Mouse (Mus musculus) embryonic stem cell, embryonic (primary cell): ENCODE results near the gene Nav2.

ENCODE experiments used
- CTCF ChIA-PET, 4 experiments: fragments of 300-600 bp in 2 of 4; fragments of 350-600 bp in 2 of 4; sonication (Branson Sonifier 250); formaldehyde crosslinking; loops; one replicate each; lab custom pipeline; 2022; ENCODE audit warnings: inconsistent platforms in 2 of 4; lab: Charles Lee
- POLR2A ChIA-PET, 4 experiments: fragments of 300-600 bp in 2 of 4; fragments of 350-600 bp in 2 of 4; sonication (Branson Sonifier 250); formaldehyde crosslinking; loops; one replicate each; lab custom pipeline; 2022; ENCODE audit warnings: antibody characterized with exemption in 4 of 4, inconsistent platforms in 1 of 4; lab: Charles Lee

Nav2 gene

DNA sequence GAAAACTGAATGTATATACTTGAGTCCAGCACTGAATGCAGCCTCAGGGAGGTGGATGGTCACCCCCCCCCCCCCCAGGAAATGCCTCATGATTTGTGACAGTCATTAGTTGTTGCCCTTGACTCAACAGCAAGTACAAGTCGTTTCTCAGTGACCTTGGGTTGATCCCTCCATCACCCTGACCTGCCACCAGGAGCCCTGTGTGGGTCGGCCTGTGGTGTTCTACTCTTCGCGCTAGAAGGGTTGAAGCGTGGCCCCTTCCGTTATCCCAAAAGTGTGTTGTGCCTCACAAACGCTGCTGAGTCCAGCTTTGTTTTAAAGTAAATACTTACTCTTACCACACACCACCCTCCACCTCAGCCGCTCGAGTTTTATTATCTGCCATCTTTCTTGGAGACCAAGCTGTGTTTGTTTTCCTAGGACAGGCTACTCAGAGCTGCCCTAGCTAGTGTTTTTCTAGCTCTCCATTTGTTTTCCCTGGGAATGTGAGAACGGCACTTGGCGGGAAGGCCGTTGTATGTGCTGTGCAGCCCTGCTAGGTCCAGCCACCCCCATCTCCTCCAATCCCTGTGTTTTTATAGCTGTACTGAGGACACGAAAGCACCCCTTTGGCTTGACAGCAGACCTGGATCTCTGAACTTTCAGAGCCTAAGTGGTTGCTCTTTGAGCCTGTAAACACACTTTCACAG, 659.0 kb downstream of the Nav2 start:
- ChIA-PET POLR2A (interaction anchor here in 2 of 4 experiments (0.6 to 1.0 kb wide), 3 partner anchors 8 to 488 kb away, joined by 3 to 5 read pairs (median 5); no protein-coding TSS in a partner anchor), CTCF (interaction anchor here in 1 of 4 experiments (1.0 kb wide), 1 partner anchor 23 kb away, joined by 3 read pairs; no protein-coding TSS in a partner anchor)

DNA sequence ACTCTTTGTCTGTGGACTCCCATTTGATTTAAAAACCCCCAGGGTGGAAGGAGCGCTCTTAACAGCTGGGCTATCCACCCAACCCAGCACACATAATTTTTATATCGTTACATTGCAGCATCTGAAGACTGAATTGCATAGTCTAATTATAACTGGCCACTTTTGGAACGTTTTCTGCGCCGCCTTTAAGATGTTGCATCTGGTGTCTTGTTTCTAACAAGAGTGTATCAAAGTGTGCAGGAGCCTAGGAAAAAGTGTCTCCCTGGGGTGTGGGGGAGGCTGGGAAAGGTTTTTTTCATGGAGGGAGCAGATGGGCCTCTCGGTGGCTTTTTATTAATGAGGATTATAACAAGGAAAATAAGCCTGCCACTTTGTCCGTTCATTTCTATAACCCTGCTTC, 661.1 kb downstream of the Nav2 start:
- ChIA-PET CTCF (interaction anchor here in 1 of 4 experiments (0.7 kb wide), 1 partner anchor 208 kb away, joined by 3 read pairs; no protein-coding TSS in a partner anchor), POLR2A (no interaction called here)

DNA sequence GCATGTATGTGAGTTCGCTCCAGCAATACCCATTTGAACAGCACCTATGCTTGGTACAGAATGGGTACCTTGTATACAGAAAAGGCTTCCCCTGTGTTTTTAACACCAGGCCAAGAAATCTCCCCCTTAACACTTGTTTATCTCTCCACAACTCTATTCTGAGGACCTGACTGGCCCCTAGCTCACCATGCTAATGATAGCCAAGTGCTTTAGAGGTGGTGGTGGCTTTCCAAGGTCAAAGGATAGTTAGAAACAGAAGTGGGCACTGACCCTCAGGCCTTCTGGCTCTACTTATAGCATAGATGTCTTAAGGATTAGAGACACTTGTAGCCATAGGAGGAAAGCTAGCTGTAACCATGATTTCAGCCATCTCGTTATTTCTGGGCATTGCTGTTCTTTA, 663.1 kb downstream of the Nav2 start:
- ChIA-PET POLR2A (no interaction called here), CTCF (interaction anchor here in 2 of 4 experiments (0.9 to 1.4 kb wide), 2 partner anchors 44 to 78 kb away, joined by 3 to 9 read pairs; no protein-coding TSS in a partner anchor)

DNA sequence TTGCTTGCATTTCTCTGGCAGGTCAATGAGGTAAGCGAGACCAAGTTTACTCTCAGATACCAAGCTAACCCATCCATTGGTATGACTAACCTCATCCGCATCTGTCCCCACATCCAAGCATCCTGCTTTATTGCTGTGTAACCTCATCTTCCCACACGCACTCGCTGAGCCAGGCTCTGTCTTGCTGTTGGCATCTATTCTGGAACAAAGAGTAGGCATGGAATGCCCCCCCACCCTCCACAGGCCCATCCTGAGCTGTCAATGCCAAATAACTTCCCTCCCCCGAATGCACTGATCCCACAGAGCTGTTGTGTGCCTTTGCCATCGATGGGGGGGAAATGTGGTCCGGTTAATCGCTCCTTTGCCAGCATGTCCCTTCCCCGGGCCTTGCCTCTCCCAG, 666.7 kb downstream of the Nav2 start:
- POLR2A ChIA-PET: interaction anchor here in 1 of 4 experiments (0.7 kb wide), 2 partner anchors 17 to 49 kb away, joined by 4 to 8 read pairs; no protein-coding TSS in a partner anchor
- CTCF ChIA-PET: interaction anchor here in 2 of 4 experiments (0.5 to 0.7 kb wide), 2 partner anchors 119 to 193 kb away, joined by 3 to 4 read pairs; no protein-coding TSS in a partner anchor

DNA sequence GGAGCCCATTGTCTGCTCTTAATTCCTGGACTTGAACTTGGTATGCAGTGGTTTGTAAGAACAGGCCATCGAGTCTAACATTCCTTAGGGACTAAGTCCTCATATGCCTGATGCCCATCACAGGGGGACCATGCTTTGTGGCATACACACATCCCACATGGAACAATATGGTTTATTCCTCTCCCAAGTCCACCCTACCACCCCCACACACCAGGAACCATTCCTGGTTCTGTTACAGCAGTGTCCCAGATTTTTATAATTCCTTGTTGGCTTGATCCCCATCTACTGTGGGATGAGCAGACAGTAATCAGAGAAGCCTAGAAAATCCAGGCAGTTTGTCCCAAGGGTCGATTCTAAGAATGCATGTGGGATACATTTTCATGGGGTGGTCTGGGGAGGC, 668.6 kb downstream of the Nav2 start:
- CTCF ChIA-PET: interaction anchor here in 1 of 4 experiments (1.5 kb wide), 1 partner anchor 84 kb away, joined by 4 read pairs; no protein-coding TSS in a partner anchor
- POLR2A ChIA-PET: interaction anchor here in 2 of 4 experiments (0.6 to 1.3 kb wide), 3 partner anchors 18 to 57 kb away, joined by 3 to 4 read pairs (median 3); no protein-coding TSS in a partner anchor

DNA sequence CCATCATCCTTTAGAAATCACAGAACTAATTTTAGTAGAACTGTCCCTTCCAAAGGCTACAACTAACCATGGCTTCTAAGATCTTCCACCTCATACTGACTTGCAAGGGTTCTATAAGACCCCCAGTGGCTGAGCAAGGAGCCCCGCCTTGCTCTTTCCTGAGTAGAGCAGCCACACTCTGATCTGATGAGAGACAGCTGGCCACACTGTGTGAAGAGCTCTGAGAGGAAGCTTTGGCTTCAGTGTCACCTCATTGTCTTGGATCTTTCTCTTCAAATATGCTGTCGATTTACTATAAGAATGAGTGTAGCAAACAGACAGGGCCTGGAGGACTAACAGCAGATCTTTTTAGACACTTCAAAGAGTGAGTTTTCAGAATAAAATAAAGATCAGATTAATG, 673.4 kb downstream of the Nav2 start:
- ChIA-PET CTCF (interaction anchor here in 1 of 4 experiments (1.5 kb wide), 1 partner anchor 35 kb away, joined by 5 read pairs; no protein-coding TSS in a partner anchor), POLR2A (interaction anchor here in 1 of 4 experiments (1.1 to 1.7 kb wide), 2 partner anchors 8 to 13 kb away, joined by 3 read pairs; no protein-coding TSS in a partner anchor)

DNA sequence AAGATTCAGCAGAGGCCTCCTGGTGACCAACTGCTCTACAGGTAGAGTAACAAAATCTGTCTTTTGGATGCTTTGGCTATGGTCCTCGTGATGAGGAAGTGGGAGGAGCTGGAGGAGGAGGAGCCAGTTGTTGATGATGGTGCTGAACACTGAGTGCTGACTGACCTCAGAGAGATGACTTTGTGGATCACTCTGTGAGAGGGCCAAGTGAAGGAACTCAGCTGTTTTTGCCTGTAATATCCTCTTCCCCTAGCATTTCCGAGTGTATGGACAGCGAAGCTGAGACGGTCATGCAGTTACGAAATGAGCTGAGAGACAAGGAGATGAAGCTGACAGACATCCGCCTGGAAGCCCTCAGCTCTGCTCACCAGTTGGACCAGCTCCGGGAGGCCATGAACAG, 674.0 kb downstream of the Nav2 start:
- ChIA-PET CTCF (interaction anchor here in 1 of 4 experiments (0.8 to 1.5 kb wide), 2 partner anchors 34 to 126 kb away, joined by 3 to 5 read pairs; no protein-coding TSS in a partner anchor), POLR2A (interaction anchor here in 2 of 4 experiments (0.7 to 1.7 kb wide), 3 partner anchors 8 to 82 kb away, joined by 3 read pairs; no protein-coding TSS in a partner anchor)

DNA sequence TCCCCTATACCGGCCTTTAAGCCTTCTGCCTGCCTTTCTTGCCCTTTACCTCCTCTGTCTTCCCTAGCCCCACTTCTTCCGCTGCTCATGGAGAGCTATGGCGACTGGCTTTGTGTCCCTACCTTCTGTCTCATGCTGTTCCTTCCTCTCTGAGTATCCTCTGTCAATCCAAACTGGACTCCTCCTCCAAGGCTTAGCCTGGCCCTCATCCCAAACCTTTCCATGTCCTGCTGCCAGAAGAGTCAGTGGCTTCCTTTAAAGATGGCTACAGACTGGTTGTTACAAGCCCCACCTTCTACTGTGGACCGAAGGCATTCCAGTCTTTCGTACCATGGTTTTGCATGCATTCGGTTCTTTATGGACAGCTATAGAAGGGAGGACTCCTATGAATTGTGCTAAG, 674.7 kb downstream of the Nav2 start:
- CTCF ChIA-PET: interaction anchor here in 1 of 4 experiments (0.8 to 1.5 kb wide), 2 partner anchors 33 to 127 kb away, joined by 3 to 5 read pairs; no protein-coding TSS in a partner anchor

DNA sequence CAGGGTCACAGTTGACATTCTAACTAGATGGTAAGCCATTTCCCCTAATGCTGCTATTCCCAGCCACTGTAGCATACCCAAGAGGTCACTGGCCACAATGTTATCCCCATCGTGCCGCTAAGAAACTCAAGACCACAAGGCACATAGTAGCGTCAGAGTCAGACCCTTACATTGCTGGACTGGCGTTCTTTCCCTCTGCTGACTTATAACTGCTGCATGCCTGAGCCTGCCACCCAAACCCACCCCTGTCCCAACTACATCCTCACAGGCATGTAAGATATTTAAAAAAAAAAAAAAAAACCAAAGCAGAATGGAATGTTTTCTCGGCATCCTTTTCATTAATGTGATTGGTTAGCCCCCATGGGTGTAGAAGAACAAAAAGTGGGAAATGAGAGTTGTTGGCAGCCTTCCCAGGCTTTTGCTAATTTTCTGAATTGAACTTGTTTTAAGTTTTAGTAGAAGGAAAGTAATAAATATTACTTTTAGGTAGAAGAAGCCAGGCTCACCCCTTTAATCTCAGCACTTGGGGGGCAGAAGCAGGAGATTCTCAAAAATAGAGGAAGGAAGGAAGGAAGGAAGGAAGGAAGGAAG, 678.1 kb downstream of the Nav2 start:
- POLR2A ChIA-PET: no interaction called here
- CTCF ChIA-PET: no interaction called here

More for the DNA sequence above, 674.7 kb downstream of the Nav2 start:
- POLR2A ChIA-PET: interaction anchor here in 1 of 4 experiments (0.6 kb wide), 1 partner anchor 9 kb away, joined by 4 read pairs; no protein-coding TSS in a partner anchor

DNA sequence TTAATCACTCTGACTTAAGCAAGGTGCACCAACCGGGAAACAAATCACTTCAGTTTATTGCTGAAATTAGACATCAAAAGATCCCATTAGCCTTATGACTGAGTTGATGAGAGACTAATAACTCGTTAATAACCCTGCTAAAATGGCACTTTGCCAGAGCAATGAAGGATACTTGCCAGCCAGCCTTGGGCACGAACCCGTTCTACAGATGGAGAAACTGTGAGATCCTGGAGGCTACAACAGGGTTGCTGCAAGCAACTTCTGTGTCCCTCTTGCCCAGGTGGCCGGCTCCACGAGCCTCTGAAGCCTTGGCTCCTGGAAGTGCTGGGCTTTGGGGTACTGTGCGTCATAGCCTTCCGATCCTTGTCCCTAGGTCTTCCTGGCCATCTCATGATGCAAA, 681.1 kb downstream of the Nav2 start:
- POLR2A ChIA-PET: interaction anchor here in 1 of 4 experiments (0.7 to 1.1 kb wide), 2 partner anchors 8 to 94 kb away, joined by 3 to 5 read pairs; no protein-coding TSS in a partner anchor

DNA sequence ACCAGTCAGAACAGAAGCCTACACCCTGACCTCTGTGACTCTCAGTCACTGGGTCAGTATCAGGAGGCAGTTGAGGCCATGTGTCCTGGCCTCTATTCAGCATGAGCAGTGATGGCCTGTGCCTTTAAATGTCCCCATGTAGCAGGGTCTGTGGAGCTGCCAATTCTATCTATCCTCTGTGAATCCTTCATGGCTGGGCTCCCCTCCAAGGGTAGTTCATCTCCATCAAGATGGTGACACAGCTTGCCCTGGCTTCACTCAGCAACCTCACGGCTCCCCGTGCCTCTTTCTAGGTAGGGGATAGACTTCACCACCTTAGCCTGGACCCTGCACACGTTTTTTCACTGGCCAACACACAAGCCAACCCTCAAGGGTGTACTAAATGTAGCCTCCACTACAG, 689.3 kb downstream of the Nav2 start:
- ChIA-PET CTCF (interaction anchor here in 2 of 4 experiments (0.5 to 1.2 kb wide), 3 partner anchors 102 to 130 kb away, joined by 3 to 4 read pairs (median 3); no protein-coding TSS in a partner anchor), POLR2A (interaction anchor here in 2 of 4 experiments (0.6 to 1.0 kb wide), 3 partner anchors 40 to 157 kb away, joined by 3 to 6 read pairs (median 3); no protein-coding TSS in a partner anchor)

More for the DNA sequence above, 681.1 kb downstream of the Nav2 start:
- CTCF ChIA-PET: interaction anchor here in 1 of 4 experiments (0.8 kb wide), 1 partner anchor 10 kb away, joined by 3 read pairs; no protein-coding TSS in a partner anchor

DNA sequence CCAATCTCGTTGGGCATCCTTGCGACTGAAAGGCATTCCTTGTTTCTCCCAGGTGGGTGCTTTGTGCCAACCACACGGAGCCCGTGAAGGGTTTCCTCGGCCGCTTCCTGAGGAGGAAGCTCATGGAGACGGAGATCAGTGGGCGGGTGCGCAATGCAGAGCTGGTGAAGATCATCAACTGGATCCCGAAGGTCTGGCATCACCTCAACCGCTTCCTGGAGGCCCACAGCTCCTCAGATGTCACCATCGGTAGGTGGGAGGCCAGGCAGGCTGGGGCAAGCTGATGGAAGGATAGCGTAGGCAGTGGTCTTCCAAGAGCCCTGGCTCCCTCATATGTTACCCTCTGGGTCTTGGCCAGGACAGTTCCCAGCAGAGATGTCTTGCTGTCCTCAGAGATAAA, 689.7 kb downstream of the Nav2 start:
- CTCF ChIA-PET: interaction anchor here in 3 of 4 experiments (0.5 to 1.4 kb wide), 4 partner anchors 18 to 130 kb away, joined by 3 to 4 read pairs (median 3); no protein-coding TSS in a partner anchor
- POLR2A ChIA-PET: interaction anchor here in 1 of 4 experiments (0.6 to 1.0 kb wide), 2 partner anchors 88 to 157 kb away, joined by 3 read pairs; no protein-coding TSS in a partner anchor

DNA sequence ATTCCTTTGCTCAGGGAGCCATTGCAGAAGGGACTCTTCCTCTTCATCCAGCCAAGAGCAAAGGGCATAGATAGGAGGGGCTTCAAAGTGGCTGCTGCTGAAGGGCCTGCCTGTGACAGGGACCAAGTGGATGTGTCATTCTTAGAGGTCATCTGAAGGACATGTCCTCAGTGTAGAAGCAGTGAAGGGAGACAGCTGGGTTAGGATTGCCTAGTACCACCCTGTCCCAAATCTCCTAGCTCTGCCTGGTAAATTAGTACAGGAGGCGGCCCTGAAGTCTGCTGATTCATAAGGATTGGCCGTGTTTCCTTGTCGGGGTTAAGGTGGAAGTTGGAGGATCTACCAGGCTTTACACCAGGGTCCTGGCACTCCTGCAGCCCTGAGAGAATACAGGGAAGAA, 691.4 kb downstream of the Nav2 start:
- ChIA-PET CTCF (interaction anchor here in 3 of 4 experiments (0.9 to 3.5 kb wide), 6 partner anchors 9 to 132 kb away, joined by 3 to 22 read pairs (median 4); no protein-coding TSS in a partner anchor), POLR2A (no interaction called here)

DNA sequence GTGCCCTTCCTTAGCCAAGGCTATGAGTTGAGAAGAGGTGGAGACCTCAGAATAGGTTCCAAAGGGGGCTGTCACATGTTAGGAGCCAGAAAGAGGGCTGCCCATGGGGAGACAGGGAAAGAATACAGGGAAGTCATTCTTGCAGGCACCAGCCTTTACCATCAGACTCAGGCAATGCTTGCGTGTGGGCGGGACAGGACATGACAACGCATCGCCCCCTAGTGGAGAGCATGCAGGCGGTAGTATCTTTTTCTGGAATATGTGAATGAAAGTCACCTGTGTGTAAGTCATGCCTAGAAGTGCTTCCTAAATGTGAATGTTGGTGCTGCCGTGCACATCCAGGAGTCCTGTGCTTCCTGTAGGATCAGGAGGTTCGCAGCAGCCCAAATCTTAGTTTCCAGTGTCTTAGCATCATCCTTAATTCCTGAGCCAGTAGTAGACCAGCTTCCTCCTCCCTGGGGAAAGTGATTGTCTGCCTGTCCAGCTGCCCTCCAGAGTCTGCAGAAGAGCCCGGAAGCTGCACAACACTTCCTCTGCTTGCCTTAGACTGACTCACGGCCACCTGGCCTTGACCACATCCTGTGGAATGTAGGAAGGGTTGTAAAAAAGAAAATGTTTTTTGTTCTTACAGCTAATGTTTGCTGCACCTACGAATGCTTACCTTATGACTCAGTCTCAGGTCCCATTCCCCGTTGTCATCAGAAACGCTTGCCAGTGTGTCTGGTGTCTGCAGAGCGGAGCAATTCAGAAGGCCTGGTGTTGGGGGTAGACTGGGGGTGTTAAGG, 692.9 kb downstream of the Nav2 start:
- CTCF ChIA-PET: interaction anchor here (0.5 to 3.5 kb wide), 14 partner anchors 15 to 476 kb away, joined by 3 to 22 read pairs (median 6); no protein-coding TSS in a partner anchor

DNA sequence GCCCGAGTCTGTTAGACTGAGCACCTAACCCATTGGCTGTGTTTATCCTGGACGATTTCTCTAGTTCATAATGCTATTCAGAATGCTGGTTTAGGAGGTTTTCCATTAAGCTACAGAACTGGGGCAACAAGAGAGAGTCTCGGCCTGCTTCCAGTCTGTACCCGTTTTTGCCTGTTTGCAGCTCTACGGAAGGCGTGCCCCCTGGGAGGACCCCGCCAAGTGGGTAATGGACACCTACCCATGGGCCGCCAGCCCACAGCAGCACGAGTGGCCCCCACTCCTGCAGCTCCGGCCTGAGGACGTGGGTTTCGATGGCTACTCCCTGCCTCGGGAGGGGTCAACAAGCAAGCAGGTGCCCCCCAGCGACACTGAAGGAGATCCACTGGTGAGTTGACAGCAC, 695.7 kb downstream of the Nav2 start:
- POLR2A ChIA-PET: interaction anchor here in 1 of 4 experiments (0.6 kb wide), 1 partner anchor 177 kb away, joined by 3 read pairs; no protein-coding TSS in a partner anchor
- CTCF ChIA-PET: interaction anchor here in 2 of 4 experiments (0.6 to 3.7 kb wide), 5 partner anchors 10 to 191 kb away, joined by 3 to 25 read pairs (median 5); no protein-coding TSS in a partner anchor

More for the DNA sequence above, 692.9 kb downstream of the Nav2 start:
- POLR2A ChIA-PET: no interaction called here

DNA sequence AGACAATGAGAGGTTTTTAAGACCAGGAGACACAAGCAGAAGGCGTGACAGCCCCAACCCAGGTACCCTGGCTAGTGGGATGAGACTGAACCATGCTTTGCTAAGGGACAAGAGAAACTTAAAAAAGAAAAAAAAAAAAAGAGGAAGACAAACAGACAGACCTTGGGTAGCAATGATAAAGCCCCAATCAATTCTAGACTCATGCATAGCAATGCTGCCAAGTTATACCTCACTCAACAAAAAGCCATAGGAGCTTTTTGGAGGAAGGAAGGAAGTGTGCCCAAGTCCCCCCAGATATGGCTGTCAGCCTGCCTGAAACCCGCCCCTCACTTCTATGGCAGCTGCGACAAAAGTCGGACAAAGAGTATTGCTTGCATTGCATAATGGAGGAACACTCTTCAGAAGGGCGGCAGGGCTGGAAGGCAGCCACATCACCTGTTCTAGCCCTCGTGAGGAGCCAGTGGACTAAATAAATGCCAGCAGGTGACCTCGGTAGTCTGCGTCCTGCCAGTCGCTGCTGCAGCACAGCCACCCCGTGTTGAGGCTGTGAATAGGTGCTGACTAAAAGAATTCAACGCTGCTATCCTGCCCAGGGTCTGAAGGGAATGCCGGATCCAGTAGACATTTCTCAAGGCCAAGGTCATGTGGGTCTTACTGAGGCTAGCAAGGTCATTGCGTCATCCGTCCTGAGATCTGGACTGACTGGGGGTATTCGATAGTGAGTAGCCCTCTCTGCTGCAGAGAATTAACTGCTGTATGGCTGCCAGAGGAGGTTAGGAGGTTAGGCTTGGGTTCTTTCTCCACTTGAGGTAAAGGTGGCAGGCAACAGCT, 696.7 kb downstream of the Nav2 start:
- ChIA-PET CTCF (interaction anchor here in 3 of 4 experiments (0.8 to 3.7 kb wide), 8 partner anchors 10 to 150 kb away, joined by 3 to 25 read pairs (median 4); no protein-coding TSS in a partner anchor), POLR2A (interaction anchor here in 2 of 4 experiments (0.7 to 1.1 kb wide), 4 partner anchors 23 to 255 kb away, joined by 3 to 4 read pairs (median 3); no protein-coding TSS in a partner anchor)
